Comparison of ENCODE assay signal across 12 mouse cellular contexts in genomic region chr11:11890139-11890741, GRCm38 (mm10). TPM values are rescaled to one million over a fixed set of nuclear protein-coding genes. Genes with fewer than 3 reads are reported as not detected.
DNase-seq lines count a peak whose midpoint lies in the region; ATAC-seq and TF ChIP-seq lines count a peak whose summit lies in the region.
"Had no signal": no experiment of that assay in that cellular context is flagged by ENCODE, and none has a peak within 500 bp of the region (broad histone marks: within the 10 kb centered on the region; RNA-seq: fewer than 3 reads in every experiment).

No protein-coding gene starts in this region.

- H3K27ac ChIP-seq in left cerebral cortex, adult 2 months, result peak overlapping the region; percentile 2
- H3K27ac ChIP-seq in embryonic facial prominence, embryonic 10.5 days (replicated peaks), result peak overlapping the region; percentile 70
- no peak overlapping the region for H3K27ac ChIP-seq in forebrain, embryonic 14.5 days (ENCODE audit: low read depth, low read length)
- H3K27ac ChIP-seq in midbrain, embryonic 12.5 days (replicated peaks), result peak overlapping the region; percentile 46; the same call in 1 of the 2 replicates
- H3K27ac ChIP-seq: liver, embryonic 14.5 days had no signal

- H3K36me3 ChIP-seq in embryonic facial prominence, embryonic 10.5 days (replicated peaks), result no peaks in the 10 kb centered on the region
- no peaks in the 10 kb centered on the region for H3K36me3 ChIP-seq in forebrain, embryonic 14.5 days (ENCODE audit: control insufficient read depth, insufficient read depth, low read length)
- no peaks in the 10 kb centered on the region for H3K36me3 ChIP-seq in midbrain, embryonic 12.5 days

- no peak overlapping the region for H3K9ac ChIP-seq in forebrain, embryonic 14.5 days (ENCODE audit: low read length)
- no peak overlapping the region for H3K9ac ChIP-seq in midbrain, embryonic 12.5 days (replicated peaks)
- H3K9ac ChIP-seq: liver, embryonic 14.5 days had no signal

- no peak overlapping the region for H3K4me2 ChIP-seq in forebrain, embryonic 14.5 days (ENCODE audit: low read length)
- H3K4me2 ChIP-seq in midbrain, embryonic 12.5 days (replicated peaks), result no peak overlapping the region

- no peak for DNase-seq in left cerebral cortex, adult 2 months (ENCODE audit: extremely low spot score in 1 of 2, low spot score in 2 of 2)
- DNase-seq in left cerebral cortex, postnatal 4 days, result no peak
- no peak for DNase-seq in embryonic facial prominence, embryonic 10.5 days (ENCODE audit: low spot score)
- no peak for DNase-seq in forebrain, embryonic 14.5 days (ENCODE audit: low spot score)
- DNase-seq in frontal cortex, postnatal 10 days (ENCODE audit: low spot score in 2 of 2), result no peak
- no peak for DNase-seq in kidney, postnatal 25 days
- DNase-seq: adrenal gland, postnatal 14 days; gastrocnemius, postnatal 36 days had no signal

- H3K9me3 ChIP-seq in embryonic facial prominence, embryonic 10.5 days, result no peaks in the 10 kb centered on the region
- H3K9me3 ChIP-seq in forebrain, embryonic 14.5 days (replicated peaks; ENCODE audit: control insufficient read depth, low read length), result no peaks in the 10 kb centered on the region
- H3K9me3 ChIP-seq in midbrain, embryonic 12.5 days, result no peaks in the 10 kb centered on the region
- H3K9me3 ChIP-seq: megakaryocyte, embryonic 14.5 days had no signal

- intact Hi-C loops in left cerebral cortex, adult 2 months (cut with DNase I), result loop anchor here (5.0 kb wide), 1 partner anchor 48 kb away; no protein-coding TSS in a partner anchor
- intact Hi-C loops in left cerebral cortex, postnatal 4 days (cut with DNase I), result no loop called here

- H3K4me1 ChIP-seq in embryonic facial prominence, embryonic 10.5 days, result peaks cover 51% of the 10 kb centered on the region
- no peaks in the 10 kb centered on the region for H3K4me1 ChIP-seq in forebrain, embryonic 14.5 days (ENCODE audit: control insufficient read depth, insufficient read depth, low read length)
- peaks cover 11% of the 10 kb centered on the region for H3K4me1 ChIP-seq in midbrain, embryonic 12.5 days

- no peak overlapping the region for H3K4me3 ChIP-seq in left cerebral cortex, adult 2 months
- no peak overlapping the region for H3K4me3 ChIP-seq in embryonic facial prominence, embryonic 10.5 days
- H3K4me3 ChIP-seq in forebrain, embryonic 14.5 days (ENCODE audit: low read depth, low read length), result no peak overlapping the region
- no peak overlapping the region for H3K4me3 ChIP-seq in midbrain, embryonic 12.5 days
- H3K4me3 ChIP-seq: megakaryocyte, embryonic 14.5 days had no signal

- WGBS in embryonic facial prominence, embryonic 10.5 days, result 65% methylated on average over 10 of the region's 10 CpGs
- 62% methylated on average over 10 of the region's 10 CpGs for WGBS in forebrain, embryonic 14.5 days
- WGBS in midbrain, embryonic 12.5 days, result 55% methylated on average over 10 of the region's 10 CpGs

- H3K27me3 ChIP-seq in embryonic facial prominence, embryonic 10.5 days (replicated peaks; ENCODE audit: low read depth, poor library complexity, severe bottlenecking), result no peaks in the 10 kb centered on the region
- no peaks in the 10 kb centered on the region for H3K27me3 ChIP-seq in forebrain, embryonic 14.5 days (replicated peaks; ENCODE audit: control insufficient read depth, insufficient read depth, low read length)
- H3K27me3 ChIP-seq in midbrain, embryonic 12.5 days, result no peaks in the 10 kb centered on the region
- H3K27me3 ChIP-seq: megakaryocyte, embryonic 14.5 days had no signal

- ATAC-seq in forebrain, embryonic 14.5 days, result peak; percentile 32; the same call in 1 of the 2 replicates
- peak; percentile 39; the same call in 1 of the 2 replicates for ATAC-seq in midbrain, embryonic 12.5 days (ENCODE audit: low FRiP score, low read depth)
- ATAC-seq: intestine, postnatal 0 days had no signal

- no peak for TF ChIP-seq CTCF in left cerebral cortex, adult 2 months (IDR thresholded peaks at IDR 0.05)

RNA-seq across cellular contexts. Expression of gene Ddc, which starts 7.7 kb away (rescaled TPM):
- 1 to 10 TPM; 3.6 to 5.8 TPM for total RNA-seq in left cerebral cortex, adult 2 months (2021)
- total RNA-seq in left cerebral cortex, postnatal 4 days (2021), result 1 to 10 TPM; 2.6 to 3.7 TPM
- 6.9 and 8.8 TPM in 2 replicates for polyA plus RNA-seq in embryonic facial prominence, embryonic 10.5 days (2016; fragmentation: Nextera tagmentation; extraction: Ambion mirVana)
- 7.3 TPM in 2 replicates for polyA plus RNA-seq in forebrain, embryonic 14.5 days (2014; fragmentation: Nextera tagmentation; extraction: Ambion mirVana)
- 18.7 and 26.2 TPM in 2 replicates for polyA plus RNA-seq in midbrain, embryonic 12.5 days (2016; fragmentation: Nextera tagmentation; extraction: Ambion mirVana)
